Mouse (Mus musculus): ENCODE results near the gene Fam196b. TPM values are rescaled to one million over a fixed set of nuclear protein-coding genes. Genes with fewer than 3 reads are reported as not detected.

The Fam196b gene
- polyA plus RNA-seq, 1 experiment from 2014 or later = 0.37 TPM

DNA sequence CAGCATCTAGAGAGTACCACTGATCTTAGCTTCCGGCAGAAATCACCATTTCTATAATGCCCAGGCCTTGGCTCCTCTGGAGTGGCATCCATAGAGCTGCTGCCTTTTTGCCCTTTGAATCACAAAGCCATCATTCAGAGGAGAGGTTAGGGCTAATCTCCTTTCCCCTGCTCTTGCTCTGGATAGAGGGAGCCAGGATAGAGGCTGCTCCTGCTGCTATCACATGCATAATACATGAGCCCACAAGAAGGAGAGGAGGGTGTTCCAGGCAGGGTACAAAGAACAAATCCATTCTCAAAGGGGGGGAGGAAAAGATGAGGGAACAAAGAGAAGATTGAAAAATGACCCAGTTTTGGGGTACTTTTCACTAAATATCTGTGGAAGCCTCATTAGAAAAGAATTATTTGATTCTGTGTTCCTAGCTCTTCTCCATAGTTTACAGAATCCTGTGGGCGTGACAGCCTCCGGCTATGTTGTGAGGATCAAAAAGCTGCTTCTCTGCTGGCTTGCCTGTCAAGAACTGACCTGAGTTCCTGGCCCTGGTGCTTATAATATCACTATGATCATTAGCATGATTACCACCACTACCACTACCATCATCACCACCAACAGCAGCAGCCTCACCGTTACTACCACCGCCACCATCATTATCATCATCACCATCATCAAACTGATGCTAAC, 16.8 kb upstream of the Fam196b start:
- no peaks in the 10 kb centered on the region for H3K36me3 ChIP-seq (ENCODE audit: control insufficient read depth, insufficient read depth, low read length)
- ATAC-seq (ENCODE audit: insufficient read depth, low FRiP score) = no peak
- no peak overlapping the region for H3K27ac ChIP-seq (ENCODE audit: low read length)
- no peaks in the 10 kb centered on the region for H3K4me1 ChIP-seq (ENCODE audit: control insufficient read depth, insufficient read depth, low read length)
- H3K27me3 ChIP-seq (ENCODE audit: control insufficient read depth, insufficient read depth, low read length) = no peaks in the 10 kb centered on the region
- 81% methylated on average over 5 of the region's 5 CpGs for WGBS
- H3K9me3 ChIP-seq (replicated peaks; ENCODE audit: control insufficient read depth, low read length) = no peaks in the 10 kb centered on the region
- H3K4me2 ChIP-seq (ENCODE audit: low read depth, low read length) = no peak overlapping the region
- H3K9ac ChIP-seq (ENCODE audit: low read length) = no peak overlapping the region
- no peak overlapping the region for H3K4me3 ChIP-seq (replicated peaks; ENCODE audit: low read length)

DNA sequence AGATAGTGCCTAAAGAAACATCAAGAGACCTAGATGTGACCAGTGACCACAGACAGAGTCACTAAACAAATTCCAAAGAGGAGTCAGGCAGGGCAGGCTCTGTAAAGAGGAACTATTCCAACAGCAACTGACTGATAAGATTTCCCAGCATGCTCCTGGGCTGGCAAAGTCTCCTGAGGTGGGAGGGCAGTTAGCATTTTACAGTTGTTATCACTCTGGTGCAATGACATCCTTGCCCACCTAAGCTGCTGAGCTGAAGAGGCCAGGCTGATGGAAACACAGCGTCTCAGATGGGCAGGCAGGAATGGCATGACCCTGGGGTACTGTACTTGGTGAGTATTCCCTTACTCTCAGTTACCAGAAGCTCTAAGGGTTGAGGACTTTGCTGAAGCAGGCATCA, 15.1 kb upstream of the Fam196b start:
- H3K36me3 ChIP-seq (ENCODE audit: control insufficient read depth, insufficient read depth, low read length) = no peaks in the 10 kb centered on the region
- H3K4me3 ChIP-seq (replicated peaks; ENCODE audit: low read length) = no peak overlapping the region
- H3K4me1 ChIP-seq (ENCODE audit: control insufficient read depth, insufficient read depth, low read length) = no peaks in the 10 kb centered on the region
- H3K27me3 ChIP-seq (ENCODE audit: control insufficient read depth, insufficient read depth, low read length) = no peaks in the 10 kb centered on the region
- H3K9me3 ChIP-seq (replicated peaks; ENCODE audit: control insufficient read depth, low read length) = no peaks in the 10 kb centered on the region
- WGBS = 79% methylated on average over 1 of the region's 1 CpGs
- H3K27ac ChIP-seq (ENCODE audit: low read length) = no peak overlapping the region
- no peak overlapping the region for H3K4me2 ChIP-seq (ENCODE audit: low read depth, low read length)
- no peak for ATAC-seq (ENCODE audit: insufficient read depth, low FRiP score)
- no peak overlapping the region for H3K9ac ChIP-seq (ENCODE audit: low read length)

DNA sequence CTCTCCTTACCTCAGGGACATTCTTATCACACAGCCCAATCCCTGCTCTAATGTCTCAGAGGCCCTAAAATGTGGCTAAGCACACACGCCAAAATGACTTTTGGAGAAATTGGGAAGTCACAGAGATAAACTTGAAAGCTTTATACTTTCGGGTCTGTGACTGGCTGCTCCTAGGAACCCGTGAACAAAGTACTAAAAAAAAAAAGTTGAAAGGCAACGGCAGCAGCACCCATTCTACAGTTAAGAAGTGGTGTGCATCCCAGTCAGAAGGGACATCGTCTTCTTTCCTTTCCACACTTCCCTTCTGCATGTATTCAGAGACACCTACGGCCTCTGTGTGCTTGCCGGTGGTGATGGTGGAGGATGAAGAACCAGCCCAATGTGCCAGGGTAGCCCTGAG, 14.6 kb upstream of the Fam196b start:
- Histone ChIP-seq H3K9ac (ENCODE audit: low read length) (no peak overlapping the region), H3K4me2 (ENCODE audit: low read depth, low read length) (no peak overlapping the region), H3K36me3 (ENCODE audit: control insufficient read depth, insufficient read depth, low read length) (no peaks in the 10 kb centered on the region), H3K4me1 (ENCODE audit: control insufficient read depth, insufficient read depth, low read length) (no peaks in the 10 kb centered on the region), H3K27ac (ENCODE audit: low read length) (no peak overlapping the region), H3K27me3 (ENCODE audit: control insufficient read depth, insufficient read depth, low read length) (no peaks in the 10 kb centered on the region), H3K4me3 (replicated peaks; ENCODE audit: low read length) (no peak overlapping the region), H3K9me3 (replicated peaks; ENCODE audit: control insufficient read depth, low read length) (no peaks in the 10 kb centered on the region)
- ATAC-seq (ENCODE audit: insufficient read depth, low FRiP score) = no peak
- 81% methylated on average over 7 of the region's 7 CpGs for WGBS

DNA sequence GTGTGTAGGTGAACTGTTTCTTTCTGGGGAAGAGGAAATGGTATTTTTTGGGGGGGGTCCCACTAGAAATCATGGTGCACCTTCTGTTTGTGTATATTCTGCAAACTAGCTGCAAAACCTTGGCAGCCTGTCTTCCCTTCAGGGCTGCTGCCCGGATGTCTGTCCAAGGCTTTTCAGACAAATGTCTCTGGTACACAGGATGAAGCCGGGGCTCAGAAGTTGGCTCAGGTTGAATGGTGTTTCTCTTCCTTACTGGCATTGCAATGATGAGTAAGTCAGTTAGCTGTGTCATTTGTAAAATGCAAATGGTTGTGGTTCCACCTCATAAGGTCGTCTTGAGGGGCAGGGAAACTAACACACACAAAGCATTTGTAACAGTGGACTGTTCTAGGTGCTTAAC, 8.4 kb upstream of the Fam196b start:
- Histone ChIP-seq H3K27me3 (ENCODE audit: control insufficient read depth, insufficient read depth, low read length) (no peaks in the 10 kb centered on the region), H3K4me2 (ENCODE audit: low read depth, low read length) (no peak overlapping the region), H3K27ac (ENCODE audit: low read length) (no peak overlapping the region), H3K9ac (ENCODE audit: low read length) (no peak overlapping the region), H3K9me3 (replicated peaks; ENCODE audit: control insufficient read depth, low read length) (no peaks in the 10 kb centered on the region), H3K4me1 (ENCODE audit: control insufficient read depth, insufficient read depth, low read length) (no peaks in the 10 kb centered on the region), H3K4me3 (replicated peaks; ENCODE audit: low read length) (no peak overlapping the region), H3K36me3 (ENCODE audit: control insufficient read depth, insufficient read depth, low read length) (no peaks in the 10 kb centered on the region)
- WGBS = 72% methylated on average over 3 of the region's 3 CpGs
- no peak for ATAC-seq (ENCODE audit: insufficient read depth, low FRiP score)

DNA sequence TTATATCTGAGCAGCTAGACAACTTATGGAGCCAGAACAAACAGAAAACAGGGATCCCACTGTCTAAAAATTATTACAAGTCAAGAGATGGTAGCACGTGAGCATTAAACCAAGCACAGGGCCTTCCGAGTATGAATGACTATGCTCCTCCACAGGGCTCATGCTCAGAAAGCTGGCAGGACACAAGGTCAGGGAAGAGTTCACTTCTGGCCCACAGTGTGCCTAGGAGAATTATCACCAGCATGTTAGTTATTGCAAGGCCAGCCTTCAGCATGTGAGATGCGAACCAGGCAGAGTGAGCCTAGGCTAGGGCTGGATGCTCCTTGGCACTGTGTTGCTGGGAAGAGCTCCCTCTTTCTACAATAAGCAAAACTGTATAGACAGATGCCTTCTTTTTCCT, 5.9 kb upstream of the Fam196b start:
- Histone ChIP-seq H3K27me3 (ENCODE audit: control insufficient read depth, insufficient read depth, low read length) (no peaks in the 10 kb centered on the region), H3K9ac (ENCODE audit: low read length) (no peak overlapping the region), H3K4me3 (replicated peaks; ENCODE audit: low read length) (no peak overlapping the region), H3K4me2 (ENCODE audit: low read depth, low read length) (no peak overlapping the region), H3K4me1 (ENCODE audit: control insufficient read depth, insufficient read depth, low read length) (no peaks in the 10 kb centered on the region), H3K27ac (ENCODE audit: low read length) (no peak overlapping the region), H3K36me3 (ENCODE audit: control insufficient read depth, insufficient read depth, low read length) (no peaks in the 10 kb centered on the region), H3K9me3 (replicated peaks; ENCODE audit: control insufficient read depth, low read length) (no peaks in the 10 kb centered on the region)
- 89% methylated on average over 3 of the region's 3 CpGs for WGBS
- ATAC-seq (ENCODE audit: insufficient read depth, low FRiP score) = no peak

DNA sequence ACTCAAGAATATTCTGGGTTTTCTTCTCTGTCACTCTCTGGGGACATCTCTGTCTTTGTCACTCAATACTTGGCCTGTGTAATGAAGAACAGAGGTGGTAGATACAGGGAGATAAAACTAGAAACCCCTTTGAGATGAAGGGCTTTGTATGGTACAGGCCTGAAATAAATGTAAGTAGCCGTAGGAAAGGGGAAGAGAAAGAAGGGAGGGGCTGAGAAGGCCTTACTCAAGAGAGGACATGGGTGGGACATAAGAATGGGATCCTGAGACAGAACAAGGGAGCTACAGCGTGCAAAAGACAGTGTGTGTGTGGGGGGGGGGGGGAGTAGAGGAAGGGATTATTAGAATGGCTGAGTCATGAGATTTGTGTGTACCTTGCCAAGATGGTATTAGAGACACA, 5.3 kb upstream of the Fam196b start:
- Histone ChIP-seq H3K27ac (ENCODE audit: low read length) (no peak overlapping the region), H3K27me3 (ENCODE audit: control insufficient read depth, insufficient read depth, low read length) (no peaks in the 10 kb centered on the region), H3K4me3 (replicated peaks; ENCODE audit: low read length) (no peak overlapping the region), H3K4me2 (ENCODE audit: low read depth, low read length) (no peak overlapping the region), H3K4me1 (ENCODE audit: control insufficient read depth, insufficient read depth, low read length) (no peaks in the 10 kb centered on the region), H3K36me3 (ENCODE audit: control insufficient read depth, insufficient read depth, low read length) (no peaks in the 10 kb centered on the region), H3K9ac (ENCODE audit: low read length) (no peak overlapping the region), H3K9me3 (replicated peaks; ENCODE audit: control insufficient read depth, low read length) (no peaks in the 10 kb centered on the region)
- 62% methylated on average over 2 of the region's 2 CpGs for WGBS
- no peak for ATAC-seq (ENCODE audit: insufficient read depth, low FRiP score)

DNA sequence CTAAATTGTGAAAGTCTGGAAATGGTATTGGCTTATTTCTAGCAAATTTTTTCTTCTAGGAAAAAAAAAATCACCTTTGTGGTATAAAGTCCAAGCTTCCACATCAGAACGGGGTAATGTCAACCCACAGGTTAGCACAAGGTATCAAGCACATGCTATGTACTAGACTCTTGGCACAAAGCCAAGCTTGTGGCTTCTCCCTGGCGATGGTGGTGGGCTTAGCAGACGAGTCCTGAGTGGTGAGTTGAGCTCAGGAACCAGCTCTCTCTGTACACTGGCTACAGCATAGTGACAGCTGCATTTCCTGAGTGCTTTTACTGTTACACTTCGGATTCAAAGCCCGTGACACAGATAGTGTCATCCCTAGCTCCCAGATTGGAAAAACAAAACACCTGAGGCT, 2.9 kb upstream of the Fam196b start:
- Histone ChIP-seq H3K9ac (ENCODE audit: low read length) (no peak overlapping the region), H3K9me3 (replicated peaks; ENCODE audit: control insufficient read depth, low read length) (no peaks in the 10 kb centered on the region), H3K36me3 (ENCODE audit: control insufficient read depth, insufficient read depth, low read length) (no peaks in the 10 kb centered on the region), H3K27ac (ENCODE audit: low read length) (no peak overlapping the region), H3K4me3 (replicated peaks; ENCODE audit: low read length) (no peak overlapping the region), H3K4me1 (ENCODE audit: control insufficient read depth, insufficient read depth, low read length) (no peaks in the 10 kb centered on the region), H3K4me2 (ENCODE audit: low read depth, low read length) (no peak overlapping the region), H3K27me3 (ENCODE audit: control insufficient read depth, insufficient read depth, low read length) (no peaks in the 10 kb centered on the region)
- ATAC-seq (ENCODE audit: insufficient read depth, low FRiP score) = no peak
- 43% methylated on average over 5 of the region's 5 CpGs for WGBS

DNA sequence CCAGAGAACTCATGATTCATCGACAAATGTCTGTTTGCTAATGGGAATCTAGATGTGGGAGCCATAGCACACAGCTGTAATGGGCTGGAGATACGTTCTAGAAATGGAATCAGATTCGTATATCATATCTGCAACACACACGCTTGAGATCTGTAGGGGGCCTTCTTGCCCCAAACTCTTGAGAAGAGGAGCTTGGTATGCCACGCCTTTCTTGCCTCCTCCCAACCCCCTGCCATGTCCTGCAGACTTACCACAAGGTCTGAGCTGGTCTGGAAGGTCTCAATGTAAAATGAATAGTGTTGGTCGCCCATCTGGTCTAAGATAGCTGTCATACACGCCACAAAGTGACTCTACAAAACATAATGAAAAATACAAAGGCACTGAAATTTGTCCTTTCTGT, 2.4 kb upstream of the Fam196b start:
- H3K9me3 ChIP-seq (replicated peaks; ENCODE audit: control insufficient read depth, low read length) = no peaks in the 10 kb centered on the region
- no peaks in the 10 kb centered on the region for H3K4me1 ChIP-seq (ENCODE audit: control insufficient read depth, insufficient read depth, low read length)
- H3K27ac ChIP-seq (ENCODE audit: low read length) = no peak overlapping the region
- no peak for ATAC-seq (ENCODE audit: insufficient read depth, low FRiP score)
- H3K4me3 ChIP-seq (replicated peaks; ENCODE audit: low read length) = no peak overlapping the region
- no peak overlapping the region for H3K4me2 ChIP-seq (ENCODE audit: low read depth, low read length)
- H3K9ac ChIP-seq (ENCODE audit: low read length) = no peak overlapping the region
- no peaks in the 10 kb centered on the region for H3K36me3 ChIP-seq (ENCODE audit: control insufficient read depth, insufficient read depth, low read length)
- WGBS = 73% methylated on average over 7 of the region's 7 CpGs
- no peaks in the 10 kb centered on the region for H3K27me3 ChIP-seq (ENCODE audit: control insufficient read depth, insufficient read depth, low read length)

DNA sequence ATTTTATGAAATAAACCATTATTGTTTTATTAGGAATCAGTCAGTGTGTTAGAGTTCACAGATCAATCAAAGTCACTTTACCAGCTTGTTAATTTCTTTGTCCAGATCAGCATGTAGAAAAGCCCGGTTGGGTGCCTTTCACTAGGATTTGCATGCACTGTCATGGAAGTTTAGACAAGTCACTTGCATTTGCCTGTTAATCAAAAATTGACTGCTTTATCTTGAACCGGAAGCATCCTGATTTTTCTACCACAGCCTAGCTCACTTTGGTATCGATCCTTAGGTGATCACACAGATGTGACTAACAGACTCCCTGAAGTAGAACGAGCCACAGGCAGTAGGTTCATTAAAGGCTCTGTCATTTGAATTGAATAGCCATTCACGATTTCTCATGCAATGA, 761 bp downstream of the Fam196b start:
- 48% methylated on average over 5 of the region's 5 CpGs for WGBS

DNA sequence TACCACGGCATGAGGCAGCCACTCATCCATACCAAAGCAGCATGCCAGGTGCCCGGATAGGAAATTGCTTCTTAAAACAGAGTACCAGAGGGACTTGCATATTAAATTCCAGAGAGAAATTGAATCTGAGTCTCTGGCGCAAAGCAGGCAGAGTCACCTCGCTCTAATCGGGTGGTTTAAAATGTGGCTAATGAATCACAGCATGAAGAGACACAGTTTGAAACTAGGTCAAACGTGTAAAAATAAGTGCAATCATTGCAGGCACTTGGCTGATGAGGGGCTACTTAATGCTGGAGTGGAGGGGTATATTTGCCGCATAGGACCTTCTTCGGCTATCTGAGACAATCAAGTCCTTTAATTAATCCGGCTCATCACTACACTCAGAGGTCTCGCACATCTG, 1.6 kb downstream of the Fam196b start:
- WGBS = 77% methylated on average over 10 of the region's 10 CpGs

More for the DNA sequence above, 761 bp downstream of the Fam196b start:
- no peaks in the 10 kb centered on the region for H3K4me1 ChIP-seq (ENCODE audit: control insufficient read depth, insufficient read depth, low read length)
- H3K27me3 ChIP-seq (ENCODE audit: control insufficient read depth, insufficient read depth, low read length) = no peaks in the 10 kb centered on the region
- H3K36me3 ChIP-seq (ENCODE audit: control insufficient read depth, insufficient read depth, low read length) = no peaks in the 10 kb centered on the region
- ATAC-seq (ENCODE audit: insufficient read depth, low FRiP score) = no peak
- no peak overlapping the region for H3K27ac ChIP-seq (ENCODE audit: low read length)
- H3K9me3 ChIP-seq (replicated peaks; ENCODE audit: control insufficient read depth, low read length) = no peaks in the 10 kb centered on the region
- H3K9ac ChIP-seq (ENCODE audit: low read length) = no peak overlapping the region
- H3K4me3 ChIP-seq (replicated peaks; ENCODE audit: low read length) = no peak overlapping the region
- H3K4me2 ChIP-seq (ENCODE audit: low read depth, low read length) = no peak overlapping the region

More for the DNA sequence above, 1.6 kb downstream of the Fam196b start:
- ATAC-seq (ENCODE audit: insufficient read depth, low FRiP score) = no peak
- Histone ChIP-seq H3K4me1 (ENCODE audit: control insufficient read depth, insufficient read depth, low read length) (no peaks in the 10 kb centered on the region), H3K27ac (ENCODE audit: low read length) (no peak overlapping the region), H3K9ac (ENCODE audit: low read length) (no peak overlapping the region), H3K27me3 (ENCODE audit: control insufficient read depth, insufficient read depth, low read length) (no peaks in the 10 kb centered on the region), H3K9me3 (replicated peaks; ENCODE audit: control insufficient read depth, low read length) (no peaks in the 10 kb centered on the region), H3K36me3 (ENCODE audit: control insufficient read depth, insufficient read depth, low read length) (no peaks in the 10 kb centered on the region), H3K4me3 (replicated peaks; ENCODE audit: low read length) (no peak overlapping the region), H3K4me2 (ENCODE audit: low read depth, low read length) (no peak overlapping the region)
